Mouse (Mus musculus) regulatory T cell (primary cell): ENCODE results near the gene Olfr1299.

Source experiments
- in situ Hi-C: fragments of 300-600 bp; cut with MboI, MseI; formaldehyde crosslinking; loops from one replicate; pipeline ENCODE4 v1.15.1; 2025; ENCODE audit warnings: high pct_unique_total_duplicates

The Olfr1299 gene

GRCm38 (mm10) chr2:111661119-111661518, at the start of gene Olfr1299:
Gene Olfr1299, plus strand, starts transcription at chr2:111661419.
- in situ Hi-C loops: no loop called here

- in situ Hi-C loops: no loop called here
These were observed 34.8 kb upstream of the Olfr1299 start, which contains the start of gene Olfr1297 for GRCm38 (mm10) chr2:111626397-111626796. Gene Olfr1297, minus strand, starts transcription at chr2:111626497.

GRCm38 (mm10) chr2:111649101-111649500, 12.1 kb upstream of the Olfr1299 start, which contains the start of gene Olfr1298:
Gene Olfr1298, minus strand, starts transcription at chr2:111649201.
- in situ Hi-C loops: no loop called here
